Mouse (Mus musculus) G1E (cell line): Measurements from ENCODE around the gene Ppm1l.

Experiments used
- CTCF ChIP-seq: IDR thresholded peaks from 2 replicates; pipeline ENCODE4 v1.5.1; 2012; ENCODE audit warnings: low read depth, low read length, inconsistent platforms, mixed read lengths
- GATA1 ChIP-seq: IDR thresholded peaks from 2 replicates; pipeline ENCODE4 v1.6.1; 2012; ENCODE audit warnings: borderline replicate concordance, low read length, inconsistent platforms, mixed read lengths
- TAL1 ChIP-seq: conservative IDR thresholded peaks from 2 replicates; pipeline ENCODE4 v1.6.1; 2012; ENCODE audit warnings: low read depth, low read length, inconsistent platforms, mixed read lengths

GRCm38 (mm10) chr3:69484006-69484574 lies 167.4 kb downstream of the Ppm1l start:
- TF ChIP-seq CTCF (no peak), GATA1 (no peak), TAL1 (no peak)
